Mouse (Mus musculus) CH12.LX (cell line): Measurements from ENCODE around the gene Cdadc1.

Source experiments
- CTCF ChIP-seq, 2 experiments: IDR thresholded peaks in 1 of 2; conservative IDR thresholded peaks in 1 of 2; 2 replicates each; pipeline ENCODE4 v1.5.1; 2011 to 2012; ENCODE audit warnings: low read depth in 2 of 2, low read length in 2 of 2, improper control_type of control experiment in 1 of 2, inconsistent platforms in 1 of 2, mild to moderate bottlenecking in 1 of 2, moderate library complexity in 1 of 2
- ELF1 ChIP-seq: IDR thresholded peaks from 2 replicates; pipeline ENCODE4 v1.6.1; 2014; ENCODE audit warnings: low read depth, mild to moderate bottlenecking, inconsistent platforms, low read length, improper control_type of control experiment
- EP300 ChIP-seq: IDR thresholded peaks from 2 replicates; pipeline ENCODE4 v1.6.1; 2011; ENCODE audit warnings: low read length, improper control_type of control experiment
- IRF4 ChIP-seq: IDR thresholded peaks from 2 replicates; pipeline ENCODE4 v1.6.1; 2014; ENCODE audit warnings: low read depth, mild to moderate bottlenecking, inconsistent platforms, low read length, improper control_type of control experiment
- MAZ ChIP-seq: IDR thresholded peaks from 2 replicates; pipeline ENCODE4 v1.6.1; 2012; ENCODE audit warnings: low read depth, mild to moderate bottlenecking, inconsistent platforms, low read length, improper control_type of control experiment, moderate library complexity
- MEF2A ChIP-seq: IDR thresholded peaks from 2 replicates; pipeline ENCODE4 v1.6.1; 2014; ENCODE audit warnings: low read depth, mild to moderate bottlenecking, inconsistent platforms, low read length, improper control_type of control experiment, borderline replicate concordance
- MXI1 ChIP-seq: IDR thresholded peaks from 2 replicates; pipeline ENCODE4 v1.6.1; 2011; ENCODE audit warnings: mild to moderate bottlenecking, low read depth, low read length, improper control_type of control experiment
- MYC ChIP-seq: IDR thresholded peaks from 2 replicates; pipeline ENCODE4 v1.6.1; 2011; ENCODE audit warnings: low read depth, mild to moderate bottlenecking, improper control_type of control experiment, low read length
- NRF1 ChIP-seq: IDR thresholded peaks from 2 replicates; pipeline ENCODE4 v1.6.1; 2014; ENCODE audit warnings: low read depth, mild to moderate bottlenecking, inconsistent platforms, low read length, improper control_type of control experiment, moderate library complexity
- POLR2A ChIP-seq: IDR thresholded peaks from 2 replicates; pipeline ENCODE4 v1.6.1; 2011; ENCODE audit warnings: low read depth, mild to moderate bottlenecking, improper control_type of control experiment, low read length
- POLR2AphosphoS2 ChIP-seq: IDR thresholded peaks from 2 replicates; pipeline ENCODE4 v1.6.1; 2011; ENCODE audit warnings: low read depth, low read length, improper control_type of control experiment
- RAD21 ChIP-seq: IDR thresholded peaks from 2 replicates; pipeline ENCODE4 v1.6.1; 2011; ENCODE audit warnings: low read depth, mild to moderate bottlenecking, low read length, improper control_type of control experiment, moderate library complexity
- USF1 ChIP-seq: IDR thresholded peaks from 2 replicates; pipeline ENCODE4 v1.6.1; 2014; ENCODE audit warnings: low read depth, mild to moderate bottlenecking, inconsistent platforms, low read length, improper control_type of control experiment
- ZC3H11A ChIP-seq: IDR thresholded peaks from 2 replicates; pipeline ENCODE4 v1.6.1; 2012; ENCODE audit warnings: low read depth, mild to moderate bottlenecking, inconsistent platforms, low read length, improper control_type of control experiment

DNA sequence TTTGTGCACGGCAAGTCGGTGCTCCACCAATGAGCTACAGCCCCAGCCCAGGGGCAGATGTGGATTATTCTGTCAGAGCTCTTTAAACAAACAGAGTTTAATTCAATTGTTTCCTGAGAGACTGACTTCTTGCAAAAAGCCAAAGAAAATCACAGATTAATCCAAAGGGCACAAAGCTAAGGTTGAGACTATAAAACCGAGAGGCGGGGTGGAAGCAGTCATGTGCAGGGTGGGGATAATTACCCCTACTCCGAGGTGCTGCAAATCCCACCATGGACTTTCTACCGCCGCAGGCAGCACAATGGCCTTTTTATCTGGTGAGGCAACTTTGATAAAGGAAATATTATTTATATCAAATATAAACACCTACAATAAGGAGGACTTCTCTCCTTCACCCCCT, 19.0 kb upstream of the Cdadc1 start:
- TF ChIP-seq CTCF (conservative IDR thresholded peaks at IDR 0.05 in 1 of 2, IDR thresholded peaks at IDR 0.05 in 1 of 2; ENCODE audit: low read depth in 2 of 2, low read length in 2 of 2): no peak
- no peak for TF ChIP-seq EP300
- TF ChIP-seq MAZ: no peak
- TF ChIP-seq NRF1: no peak
- no peak for TF ChIP-seq POLR2AphosphoS2
- no peak for TF ChIP-seq USF1
- no peak for TF ChIP-seq POLR2A
- TF ChIP-seq ELF1: no peak
- TF ChIP-seq RAD21: no peak
- TF ChIP-seq IRF4: no peak
- TF ChIP-seq MXI1: no peak
- TF ChIP-seq MEF2A: no peak
- no peak for TF ChIP-seq MYC
- TF ChIP-seq ZC3H11A: no peak
